Mouse (Mus musculus): ENCODE measurements around the gene Rpsa.
"Not testable (repeated sequence)": the region's sequence is repeated elsewhere in the genome, so short reads cannot be mapped to it uniquely, and the experiment has no call there.

The Rpsa gene

GRCm38 (mm10) chr9:120127538-120128251, at the start of gene Rpsa:
TSS of gene Rpsa (plus strand) at chr9:120127689.
- peak; percentile 96 for DNase-seq (ENCODE audit: low read depth in 2 of 2, low spot score in 2 of 2)

GRCm38 (mm10) chr9:120078241-120078640, 49.2 kb upstream of the Rpsa start:
- no peak for DNase-seq (ENCODE audit: low read depth in 2 of 2, low spot score in 2 of 2)

- DNase-seq (ENCODE audit: low read depth in 2 of 2, low spot score in 2 of 2) = no peak
Measured at GRCm38 (mm10) chr9:120079901-120080300, 47.6 kb upstream of the Rpsa start.

- no peak for DNase-seq (ENCODE audit: low read depth in 2 of 2, low spot score in 2 of 2)
Measured at GRCm38 (mm10) chr9:120080546-120081108, 46.9 kb upstream of the Rpsa start.

- DNase-seq (ENCODE audit: low read depth in 2 of 2, low spot score in 2 of 2) = no peak
Measured at GRCm38 (mm10) chr9:120081247-120081646, 46.2 kb upstream of the Rpsa start.

- DNase-seq (ENCODE audit: low read depth in 2 of 2, low spot score in 2 of 2) = no peak
Measured at GRCm38 (mm10) chr9:120081967-120082366, 45.5 kb upstream of the Rpsa start.

- peak; percentile 32 to 49 for DNase-seq (ENCODE audit: low read depth in 2 of 2, low spot score in 2 of 2)
Measured at GRCm38 (mm10) chr9:120082691-120083090, 44.8 kb upstream of the Rpsa start.

- DNase-seq (ENCODE audit: low read depth in 2 of 2, low spot score in 2 of 2) = no peak
Measured at GRCm38 (mm10) chr9:120083158-120083894, 44.2 kb upstream of the Rpsa start.

- DNase-seq (ENCODE audit: low read depth in 2 of 2, low spot score in 2 of 2) = no peak
Measured at GRCm38 (mm10) chr9:120084406-120084805, 43.1 kb upstream of the Rpsa start.

- no peak for DNase-seq (ENCODE audit: low read depth in 2 of 2, low spot score in 2 of 2)
Measured at GRCm38 (mm10) chr9:120089125-120089524, 38.4 kb upstream of the Rpsa start.

- no peak for DNase-seq (ENCODE audit: low read depth in 2 of 2, low spot score in 2 of 2)
Measured at GRCm38 (mm10) chr9:120091086-120091485, 36.4 kb upstream of the Rpsa start.

- no peak for DNase-seq (ENCODE audit: low read depth in 2 of 2, low spot score in 2 of 2)
Measured at GRCm38 (mm10) chr9:120091696-120092238, 35.7 kb upstream of the Rpsa start, which contains the start of gene Ccr8. TSS of gene Ccr8 (plus strand) at chr9:120092114.

GRCm38 (mm10) chr9:120093701-120094100, 33.8 kb upstream of the Rpsa start:
- no peak for DNase-seq (ENCODE audit: low read depth in 2 of 2, low spot score in 2 of 2)

- no peak for DNase-seq (ENCODE audit: low read depth in 2 of 2, low spot score in 2 of 2)
Measured at GRCm38 (mm10) chr9:120095886-120096285, 31.6 kb upstream of the Rpsa start.

GRCm38 (mm10) chr9:120098682-120099081, 28.8 kb upstream of the Rpsa start:
- DNase-seq (ENCODE audit: low read depth in 2 of 2, low spot score in 2 of 2) = peak; percentile 37 to 64

GRCm38 (mm10) chr9:120099304-120099703, 28.2 kb upstream of the Rpsa start:
- DNase-seq (ENCODE audit: low read depth in 2 of 2, low spot score in 2 of 2) = no peak

- DNase-seq (ENCODE audit: low read depth in 2 of 2, low spot score in 2 of 2) = no peak
Measured at GRCm38 (mm10) chr9:120101165-120101564, 26.3 kb upstream of the Rpsa start.

GRCm38 (mm10) chr9:120108953-120109352, 18.5 kb upstream of the Rpsa start:
- DNase-seq (ENCODE audit: low read depth in 2 of 2, low spot score in 2 of 2) = not testable (repeated sequence)

GRCm38 (mm10) chr9:120110211-120111018, 17.1 kb upstream of the Rpsa start, which contains the start of gene Slc25a38:
TSS of gene Slc25a38 (plus strand) at chr9:120110374.
- DNase-seq (ENCODE audit: low read depth in 2 of 2, low spot score in 2 of 2) = peak; percentile 86 to 91

GRCm38 (mm10) chr9:120111156-120111945, 16.1 kb upstream of the Rpsa start:
- no peak for DNase-seq (ENCODE audit: low read depth in 2 of 2, low spot score in 2 of 2)

Data from CD8-positive naive resting alpha-beta T cell, adult 2 months (primary cell).